In the genomic region with DNA sequence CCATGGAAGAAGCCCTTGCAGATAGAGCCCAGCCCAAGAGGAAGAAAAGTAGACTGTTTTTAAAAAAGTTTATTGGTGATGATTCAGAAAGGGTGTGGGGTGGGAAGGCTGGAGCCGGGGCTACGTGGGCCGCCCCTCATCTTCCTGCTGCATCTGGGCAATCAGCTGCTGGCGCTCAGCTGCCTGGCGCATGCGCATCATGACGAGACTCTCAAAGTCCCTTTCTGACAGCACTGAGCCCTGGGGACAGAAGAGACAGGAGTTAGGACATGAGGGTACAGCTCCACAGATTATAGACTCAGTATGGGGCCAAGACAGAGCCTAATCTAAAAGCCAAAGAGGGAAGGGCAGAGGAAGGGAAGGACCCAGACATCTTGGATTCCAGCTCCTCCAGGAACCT, we compare ENCODE assay signal across 12 mouse cellular contexts. TPM values are rescaled to one million over a fixed set of nuclear protein-coding genes. Genes with fewer than 3 reads are reported as not detected.
DNase-seq lines count a peak whose midpoint lies in the region; ATAC-seq and TF ChIP-seq lines count a peak whose summit lies in the region.
"Had no signal": no experiment of that assay in that cellular context is flagged by ENCODE, and none has a peak within 500 bp of the region (broad histone marks: within the 10 kb centered on the region; RNA-seq: fewer than 3 reads in every experiment).

No protein-coding gene starts in this region.

- intact Hi-C loops in heart, adult 2 months (cut with DNase I), result no loop called here

- no peak overlapping the region for H3K9ac ChIP-seq in heart, embryonic 11.5 days (ENCODE audit: low read depth, low read length)
- no peak overlapping the region for H3K9ac ChIP-seq in heart, adult 2 months (ENCODE audit: low read depth, low read length)
- H3K9ac ChIP-seq in lung, embryonic 15.5 days, result no peak overlapping the region
- peak overlapping the region; percentile 26; the same call in 1 of the 2 replicates for H3K9ac ChIP-seq in intestine, embryonic 16.5 days (ENCODE audit: low read depth, low read length)
- H3K9ac ChIP-seq in neural tube, embryonic 13.5 days, result peak overlapping the region; percentile 13; the same call in 1 of the 2 replicates

- 84% methylated on average over 7 of the region's 7 CpGs for WGBS in heart, embryonic 11.5 days (ENCODE audit: insufficient replicate concordance)
- WGBS in heart, adult 2 months, result 85% methylated on average over 7 of the region's 7 CpGs
- WGBS in lung, embryonic 15.5 days, result 82% methylated on average over 7 of the region's 7 CpGs
- WGBS in intestine, embryonic 16.5 days, result 78% methylated on average over 7 of the region's 7 CpGs
- 58% methylated on average over 7 of the region's 7 CpGs for WGBS in neural tube, embryonic 13.5 days

- TF ChIP-seq POLR2A in heart, adult 2 months (IDR thresholded peaks at IDR 0.05; ENCODE audit: insufficient read depth, low read depth, low read length), result no peak

- H3K36me3 ChIP-seq in heart, embryonic 11.5 days (ENCODE audit: control insufficient read depth, insufficient read depth, low read length), result no peaks in the 10 kb centered on the region
- H3K36me3 ChIP-seq in heart, adult 2 months (ENCODE audit: control insufficient read depth, insufficient read depth, low read length), result no peaks in the 10 kb centered on the region
- no peaks in the 10 kb centered on the region for H3K36me3 ChIP-seq in lung, embryonic 15.5 days
- no peaks in the 10 kb centered on the region for H3K36me3 ChIP-seq in intestine, embryonic 16.5 days (ENCODE audit: control insufficient read depth, insufficient read depth, low read length)
- H3K36me3 ChIP-seq in neural tube, embryonic 13.5 days, result peaks cover 11% of the 10 kb centered on the region; the same call in 1 of the 2 replicates

- H3K4me3 ChIP-seq in heart, embryonic 11.5 days (ENCODE audit: low read depth, low read length), result no peak overlapping the region
- no peak overlapping the region for H3K4me3 ChIP-seq in heart, adult 2 months
- H3K4me3 ChIP-seq in lung, embryonic 15.5 days, result no peak overlapping the region
- H3K4me3 ChIP-seq in intestine, embryonic 16.5 days (ENCODE audit: low read length), result no peak overlapping the region
- no peak overlapping the region for H3K4me3 ChIP-seq in neural tube, embryonic 13.5 days

- H3K4me2 ChIP-seq in heart, embryonic 11.5 days, result peak overlapping the region; percentile 53
- no peak overlapping the region for H3K4me2 ChIP-seq in lung, embryonic 15.5 days
- no peak overlapping the region for H3K4me2 ChIP-seq in intestine, embryonic 16.5 days (ENCODE audit: low read depth, low read length)
- peak overlapping the region; percentile 34; the same call in 1 of the 2 replicates for H3K4me2 ChIP-seq in neural tube, embryonic 13.5 days

- peaks cover 11% of the 10 kb centered on the region for H3K27me3 ChIP-seq in heart, embryonic 11.5 days (ENCODE audit: control insufficient read depth, insufficient read depth, low read length)
- H3K27me3 ChIP-seq in heart, adult 2 months (ENCODE audit: control insufficient read depth, insufficient read depth, low read length), result no peaks in the 10 kb centered on the region
- 0 out of 2 replicates have a peak, but pooled peaks cover 5% of the 10 kb centered on the region for H3K27me3 ChIP-seq in lung, embryonic 15.5 days
- no peaks in the 10 kb centered on the region for H3K27me3 ChIP-seq in intestine, embryonic 16.5 days (replicated peaks; ENCODE audit: control insufficient read depth, insufficient read depth, low read length)
- H3K27me3 ChIP-seq in neural tube, embryonic 13.5 days, result peaks cover 28% of the 10 kb centered on the region

- TF ChIP-seq CTCF in heart, adult 2 months (IDR thresholded peaks at IDR 0.05), result no peak

- no peaks in the 10 kb centered on the region for H3K79me2 ChIP-seq in heart, adult 2 months (replicated peaks; ENCODE audit: control insufficient read depth, insufficient read depth, low read length)

- H3K4me1 ChIP-seq in heart, embryonic 11.5 days (ENCODE audit: control insufficient read depth, insufficient read depth, low read length), result peaks cover 34% of the 10 kb centered on the region
- H3K4me1 ChIP-seq in heart, adult 2 months (ENCODE audit: control insufficient read depth, insufficient read depth, low read length), result peaks cover 1% of the 10 kb centered on the region
- H3K4me1 ChIP-seq in lung, embryonic 15.5 days, result peaks cover 22% of the 10 kb centered on the region
- H3K4me1 ChIP-seq in intestine, embryonic 16.5 days (ENCODE audit: control insufficient read depth, insufficient read depth, low read length), result peaks cover 24% of the 10 kb centered on the region
- peaks cover 50% of the 10 kb centered on the region for H3K4me1 ChIP-seq in neural tube, embryonic 13.5 days (replicated peaks)

- TF ChIP-seq EP300 in heart, adult 2 months (IDR thresholded peaks at IDR 0.05; ENCODE audit: insufficient read depth, low read depth, low read length), result no peak

- no peak overlapping the region for H3K27ac ChIP-seq in heart, embryonic 11.5 days (ENCODE audit: low read depth, low read length)
- H3K27ac ChIP-seq in heart, adult 2 months, result no peak overlapping the region
- peak overlapping the region; percentile 6; the same call in 1 of the 2 replicates for H3K27ac ChIP-seq in lung, embryonic 15.5 days
- H3K27ac ChIP-seq in intestine, embryonic 16.5 days (ENCODE audit: low read length), result peak overlapping the region; percentile 8
- peak overlapping the region; percentile 30 for H3K27ac ChIP-seq in neural tube, embryonic 13.5 days (replicated peaks)
- H3K27ac ChIP-seq: macrophage had no signal

- ATAC-seq in heart, embryonic 11.5 days (replicated peaks; ENCODE audit: insufficient number of reproducible peaks, low FRiP score, low TSS enrichment), result no peak
- no peak for ATAC-seq in lung, embryonic 15.5 days (ENCODE audit: borderline replicate concordance, extremely low read depth, low FRiP score, low TSS enrichment)
- ATAC-seq in intestine, embryonic 16.5 days, result no peak
- no peak for ATAC-seq in neural tube, embryonic 13.5 days (ENCODE audit: low read depth)

- H3K9me3 ChIP-seq in heart, embryonic 11.5 days (replicated peaks; ENCODE audit: control insufficient read depth, low read length), result no peaks in the 10 kb centered on the region
- H3K9me3 ChIP-seq in lung, embryonic 15.5 days, result no peaks in the 10 kb centered on the region
- H3K9me3 ChIP-seq in intestine, embryonic 16.5 days (ENCODE audit: control insufficient read depth, low read length), result no peaks in the 10 kb centered on the region
- H3K9me3 ChIP-seq in neural tube, embryonic 13.5 days, result no peaks in the 10 kb centered on the region

- DNase-seq in heart, adult 2 months, result no peak
- no peak for DNase-seq in lung, postnatal 25 days (ENCODE audit: low spot score)
- DNase-seq in frontal cortex, postnatal 14 days (ENCODE audit: low spot score in 2 of 2), result no peak
- no peak for DNase-seq in spleen, postnatal 36 days (ENCODE audit: low spot score in 2 of 2)
- DNase-seq: right cerebral cortex, adult 18-20 months had no signal

RNA-seq across cellular contexts. Expression of gene Gm14137, which starts 1.9 kb away (rescaled TPM):
- 0.25 TPM in 1 of 2 replicates, not detected in the other for polyA plus RNA-seq in heart, embryonic 11.5 days (2014; fragmentation: Nextera tagmentation; extraction: Ambion mirVana)
- not detected for total RNA-seq in heart, adult 2 months (2021)
- 0.04 TPM in 1 of 2 replicates, not detected in the other for polyA plus RNA-seq in heart, adult 2 months (2012; rRNA removed)
- 0.45 and 0.48 TPM in 2 replicates for polyA plus RNA-seq in lung, embryonic 15.5 days (2015; fragmentation: Nextera tagmentation; extraction: Ambion mirVana)
- polyA plus RNA-seq in intestine, embryonic 16.5 days (2015; fragmentation: Nextera tagmentation; extraction: Ambion mirVana), result 0.15 and 0.31 TPM in 2 replicates
- polyA plus RNA-seq in neural tube, embryonic 13.5 days (2015; fragmentation: Nextera tagmentation; extraction: Ambion mirVana), result 0.50 and 0.66 TPM in 2 replicates
- total RNA-seq: gastrocnemius, postnatal 25 days; left cerebral cortex, adult 18-20 months had no signal
- polyA plus RNA-seq: macrophage had no signal

RNA-seq across cellular contexts. Expression of gene Gchfr, which starts 4.9 kb away (rescaled TPM):
- 6.4 and 7.4 TPM in 2 replicates for polyA plus RNA-seq in heart, embryonic 11.5 days (2014; fragmentation: Nextera tagmentation; extraction: Ambion mirVana)
- 10 to 100 TPM in 1 of 2 experiments, 1 to 10 TPM in 1; 8.0 to 10.2 TPM for total RNA-seq in heart, adult 2 months (2021)
- polyA plus RNA-seq in heart, adult 2 months (2012; rRNA removed), result 19.3 and 28.8 TPM in 2 replicates
- 22.1 and 28.6 TPM in 2 replicates for polyA plus RNA-seq in lung, embryonic 15.5 days (2015; fragmentation: Nextera tagmentation; extraction: Ambion mirVana)
- polyA plus RNA-seq in intestine, embryonic 16.5 days (2015; fragmentation: Nextera tagmentation; extraction: Ambion mirVana), result 41.2 and 51.9 TPM in 2 replicates
- 1.2 and 2.3 TPM in 2 replicates for polyA plus RNA-seq in neural tube, embryonic 13.5 days (2015; fragmentation: Nextera tagmentation; extraction: Ambion mirVana)
- total RNA-seq: gastrocnemius, postnatal 25 days had no signal
- polyA plus RNA-seq: macrophage had no signal

RNA-seq across cellular contexts. Expression of gene Rmdn3, which starts 15.6 kb away (rescaled TPM):
- 30.3 and 33.3 TPM in 2 replicates for polyA plus RNA-seq in heart, embryonic 11.5 days (2014; fragmentation: Nextera tagmentation; extraction: Ambion mirVana)
- total RNA-seq in heart, adult 2 months (2021), result 10 to 100 TPM; 20.0 to 20.1 TPM
- polyA plus RNA-seq in heart, adult 2 months (2012; rRNA removed), result 9.0 and 12.4 TPM in 2 replicates
- polyA plus RNA-seq in lung, embryonic 15.5 days (2015; fragmentation: Nextera tagmentation; extraction: Ambion mirVana), result 36.9 and 37.9 TPM in 2 replicates
- 63.9 and 73.2 TPM in 2 replicates for polyA plus RNA-seq in intestine, embryonic 16.5 days (2015; fragmentation: Nextera tagmentation; extraction: Ambion mirVana)
- 42.3 and 43.9 TPM in 2 replicates for polyA plus RNA-seq in neural tube, embryonic 13.5 days (2015; fragmentation: Nextera tagmentation; extraction: Ambion mirVana)

RNA-seq across cellular contexts. Expression of gene Zfyve19, which starts 36.0 kb away (rescaled TPM):
- 30.4 and 37.0 TPM in 2 replicates for polyA plus RNA-seq in heart, embryonic 11.5 days (2014; fragmentation: Nextera tagmentation; extraction: Ambion mirVana)
- total RNA-seq in heart, adult 2 months (2021), result 10 to 100 TPM in 1 of 2 experiments, 1 to 10 TPM in 1; 8.5 to 11.6 TPM
- 17.1 and 25.2 TPM in 2 replicates for polyA plus RNA-seq in heart, adult 2 months (2012; rRNA removed)
- 42.6 and 53.4 TPM in 2 replicates for polyA plus RNA-seq in lung, embryonic 15.5 days (2015; fragmentation: Nextera tagmentation; extraction: Ambion mirVana)
- 69.1 and 69.8 TPM in 2 replicates for polyA plus RNA-seq in intestine, embryonic 16.5 days (2015; fragmentation: Nextera tagmentation; extraction: Ambion mirVana)
- 54.8 and 58.9 TPM in 2 replicates for polyA plus RNA-seq in neural tube, embryonic 13.5 days (2015; fragmentation: Nextera tagmentation; extraction: Ambion mirVana)

RNA-seq across cellular contexts. Expression of gene Dnajc17, which starts 36.1 kb away (rescaled TPM):
- 13.5 and 18.4 TPM in 2 replicates for polyA plus RNA-seq in heart, embryonic 11.5 days (2014; fragmentation: Nextera tagmentation; extraction: Ambion mirVana)
- 10 to 100 TPM in 1 of 2 experiments, 1 to 10 TPM in 1; 9.3 to 10.1 TPM for total RNA-seq in heart, adult 2 months (2021)
- 2.5 and 4.1 TPM in 2 replicates for polyA plus RNA-seq in heart, adult 2 months (2012; rRNA removed)
- polyA plus RNA-seq in lung, embryonic 15.5 days (2015; fragmentation: Nextera tagmentation; extraction: Ambion mirVana), result 18.8 and 19.5 TPM in 2 replicates
- polyA plus RNA-seq in intestine, embryonic 16.5 days (2015; fragmentation: Nextera tagmentation; extraction: Ambion mirVana), result 10.3 and 14.9 TPM in 2 replicates
- polyA plus RNA-seq in neural tube, embryonic 13.5 days (2015; fragmentation: Nextera tagmentation; extraction: Ambion mirVana), result 20.4 and 24.4 TPM in 2 replicates

Comparison
In these comparisons a context has a peak if more than half of its experiments do, and no peak if none do; other contexts are left out.
1. H3K27ac ChIP-seq: peak in lung, embryonic 15.5 days (single experiment), intestine, embryonic 16.5 days (single experiment) and neural tube, embryonic 13.5 days (single experiment); none in heart, embryonic 11.5 days (single experiment) and heart, adult 2 months (single experiment).
2. H3K4me2 ChIP-seq: peak in heart, embryonic 11.5 days (single experiment) and neural tube, embryonic 13.5 days (single experiment); none in lung, embryonic 15.5 days (single experiment) and intestine, embryonic 16.5 days (single experiment).
3. H3K9ac ChIP-seq: peak in intestine, embryonic 16.5 days (single experiment) and neural tube, embryonic 13.5 days (single experiment); none in heart, embryonic 11.5 days (single experiment), heart, adult 2 months (single experiment) and lung, embryonic 15.5 days (single experiment).